Mouse (Mus musculus) heart, adult 11 months (tissue): ENCODE data around the gene Apol8.

Source experiments
- DNase-seq: peaks from one replicate; pipeline ENCODE4 v3.0.0; 2022

Apol8 gene

GRCm38 (mm10) chr15:77784039-77784824, 27.4 kb upstream of the Apol8 start:
- DNase-seq = no peak

GRCm38 (mm10) chr15:77782449-77783014, 25.7 kb upstream of the Apol8 start:
- DNase-seq = peak; percentile 93

GRCm38 (mm10) chr15:77775186-77775963, 18.6 kb upstream of the Apol8 start:
- peak; percentile 95 for DNase-seq

- DNase-seq = no peak
These were observed 17.5 kb upstream of the Apol8 start for GRCm38 (mm10) chr15:77774303-77774702.

- DNase-seq = no peak
These were observed 16.5 kb upstream of the Apol8 start for GRCm38 (mm10) chr15:77773099-77773915.

GRCm38 (mm10) chr15:77770942-77771341, 14.1 kb upstream of the Apol8 start:
- no peak for DNase-seq

- DNase-seq = no peak
These were observed 13.5 kb upstream of the Apol8 start for GRCm38 (mm10) chr15:77770341-77770740.

GRCm38 (mm10) chr15:77766981-77767380, 10.2 kb upstream of the Apol8 start:
- peak; percentile 91 for DNase-seq

- peak; percentile 92 for DNase-seq
These were observed 8.8 kb upstream of the Apol8 start for GRCm38 (mm10) chr15:77765484-77766093.

GRCm38 (mm10) chr15:77764391-77765006, 7.7 kb upstream of the Apol8 start:
- DNase-seq = peak; percentile 99

- DNase-seq = peak; percentile 95
These were observed 6.9 kb upstream of the Apol8 start for GRCm38 (mm10) chr15:77763702-77764101.

GRCm38 (mm10) chr15:77763050-77763449, 6.2 kb upstream of the Apol8 start:
- DNase-seq = peak; percentile 89

GRCm38 (mm10) chr15:77761561-77762380, 5.0 kb upstream of the Apol8 start:
- peak; percentile 95 for DNase-seq

GRCm38 (mm10) chr15:77761083-77761482, 4.3 kb upstream of the Apol8 start:
- DNase-seq = peak; percentile 89

- no peak for DNase-seq
These were observed 3.2 kb upstream of the Apol8 start for GRCm38 (mm10) chr15:77760037-77760436.

- DNase-seq = no peak
These were observed 903 bp upstream of the Apol8 start for GRCm38 (mm10) chr15:77757586-77758226.

GRCm38 (mm10) chr15:77756081-77756480, 722 bp downstream of the Apol8 start:
- DNase-seq = no peak

- no peak for DNase-seq
These were observed 1.7 kb downstream of the Apol8 start for GRCm38 (mm10) chr15:77755132-77755531.

GRCm38 (mm10) chr15:77752443-77752842, 4.4 kb downstream of the Apol8 start:
- no peak for DNase-seq

- DNase-seq = peak; percentile 91
These were observed 6.3 kb downstream of the Apol8 start for GRCm38 (mm10) chr15:77750461-77750860.
